Mouse (Mus musculus) liver, postnatal 0 days (tissue): ENCODE measurements at regions not wholly inside any gene's neighbourhood (a gene's known extent, or its start where the extent isn't known, plus 50 kb on each side); places are given as distances from the start of the nearest gene placed in this dataset.

Source experiments
- CTCF ChIP-seq: sonication (generic); IDR thresholded peaks from 2 replicates; pipeline ENCODE4 v1.5.1; 2016; ENCODE audit warnings: antibody characterized with exemption, low read depth
- EP300 ChIP-seq: IDR thresholded peaks from 2 replicates; pipeline ENCODE4 v1.6.1; 2016; ENCODE audit warnings: antibody characterized with exemption, low read depth, mild to moderate bottlenecking

- no peak for TF ChIP-seq CTCF
- no peak for TF ChIP-seq EP300
Measured at GRCm38 (mm10) chr7:129699931-129700570, 108.4 kb downstream of the Wdr11 start.
